34 mouse cellular contexts compared by ENCODE assay signal in genomic region chr12:98227037-98227436, GRCm38 (mm10). TPM values are rescaled to one million over a fixed set of nuclear protein-coding genes. Genes with fewer than 3 reads are reported as not detected.
"Had no signal": no experiment of that assay in that cellular context is flagged by ENCODE, and none has a peak within 500 bp of the region (broad histone marks: within the 10 kb centered on the region; RNA-seq: fewer than 3 reads in every experiment).

No protein-coding gene starts in this region.

- H3K27ac ChIP-seq: left cerebral cortex, adult 2 months; limb, embryonic 10.5 days; limb, embryonic 12.5 days; limb, embryonic 13.5 days; limb, embryonic 15.5 days; liver, embryonic 12.5 days; liver, embryonic 13.5 days; liver, embryonic 14.5 days; liver, embryonic 15.5 days; lung, embryonic 15.5 days; macrophage; midbrain, embryonic 10.5 days; midbrain, embryonic 12.5 days; midbrain, embryonic 13.5 days; neural tube, embryonic 12.5 days had no signal

- H3K4me1 ChIP-seq: limb, embryonic 12.5 days; limb, embryonic 13.5 days; limb, embryonic 15.5 days; liver, embryonic 12.5 days; liver, embryonic 13.5 days; liver, embryonic 15.5 days; lung, embryonic 15.5 days; midbrain, embryonic 10.5 days; midbrain, embryonic 12.5 days; midbrain, embryonic 13.5 days; neural tube, embryonic 12.5 days had no signal

- ATAC-seq: liver, embryonic 12.5 days; liver, postnatal 0 days; lung, postnatal 0 days; midbrain, embryonic 13.5 days; midbrain, embryonic 16.5 days had no signal

- H3K36me3 ChIP-seq: liver, embryonic 15.5 days; lung, embryonic 15.5 days; neural tube, embryonic 12.5 days had no signal

- H3K9me3 ChIP-seq: limb, embryonic 10.5 days; limb, embryonic 12.5 days; limb, embryonic 13.5 days; limb, embryonic 15.5 days; liver, embryonic 12.5 days; liver, embryonic 13.5 days; liver, embryonic 15.5 days; lung, embryonic 15.5 days; megakaryocyte, embryonic 14.5 days; midbrain, embryonic 10.5 days; midbrain, embryonic 12.5 days; midbrain, embryonic 13.5 days; neural tube, embryonic 12.5 days had no signal

- H3K27me3 ChIP-seq: limb, embryonic 12.5 days; limb, embryonic 13.5 days; limb, embryonic 15.5 days; liver, embryonic 12.5 days; liver, embryonic 13.5 days; liver, embryonic 15.5 days; lung, embryonic 15.5 days; megakaryocyte, embryonic 14.5 days; midbrain, embryonic 12.5 days; midbrain, embryonic 13.5 days; neural tube, embryonic 12.5 days had no signal

- H3K9ac ChIP-seq: limb, embryonic 12.5 days; limb, embryonic 13.5 days; limb, embryonic 15.5 days; liver, embryonic 12.5 days; liver, embryonic 13.5 days; liver, embryonic 14.5 days; liver, embryonic 15.5 days; liver, postnatal 0 days; lung, embryonic 14.5 days; lung, embryonic 15.5 days; midbrain, embryonic 12.5 days; midbrain, embryonic 13.5 days; neural tube, embryonic 12.5 days had no signal

- DNase-seq: left cerebral cortex, postnatal 4 days; liver; liver, embryonic 13.5 days; liver, postnatal 0 days; lung, adult 18-20 months; lung, adult 2 months; lung, embryonic 14.5 days; lung, postnatal 10 days; lung, postnatal 14 days; lung, postnatal 36 days; lung, postnatal 4 days; midbrain, embryonic 14.5 days had no signal

- H3K4me2 ChIP-seq: limb, embryonic 12.5 days; limb, embryonic 13.5 days; limb, embryonic 15.5 days; liver, embryonic 11.5 days; liver, embryonic 12.5 days; liver, embryonic 13.5 days; liver, embryonic 15.5 days; lung, embryonic 14.5 days; lung, embryonic 15.5 days; midbrain, embryonic 12.5 days; midbrain, embryonic 13.5 days; neural tube, embryonic 12.5 days had no signal

- H3K4me3 ChIP-seq: left cerebral cortex, adult 2 months; limb, embryonic 10.5 days; limb, embryonic 12.5 days; limb, embryonic 13.5 days; limb, embryonic 15.5 days; liver, embryonic 12.5 days; liver, embryonic 13.5 days; liver, embryonic 15.5 days; lung, embryonic 15.5 days; megakaryocyte, embryonic 14.5 days; midbrain, embryonic 10.5 days; midbrain, embryonic 12.5 days; midbrain, embryonic 13.5 days; myocyte; neural tube, embryonic 12.5 days had no signal

RNA-seq across cellular contexts. Expression of gene Gpr65, which starts 41.4 kb away (rescaled TPM):
- total RNA-seq: left cerebral cortex, adult 18-20 months; left cerebral cortex, postnatal 14 days; left cerebral cortex, postnatal 25 days had no signal
- polyA plus RNA-seq: myocyte had no signal
